Mouse (Mus musculus) Muller cell, postnatal 12 days (primary cell): ENCODE measurements around the gene Dhx9.
"Not testable (repeated sequence)": the region's sequence is repeated elsewhere in the genome, so short reads cannot be mapped to it uniquely, and the experiment has no call there.

ENCODE experiments used
- DNase-seq: peaks from one replicate; pipeline ENCODE4 v3.0.0-alpha.2; 2015; ENCODE audit errors: inconsistent ontology term

Gene Dhx9

DNA sequence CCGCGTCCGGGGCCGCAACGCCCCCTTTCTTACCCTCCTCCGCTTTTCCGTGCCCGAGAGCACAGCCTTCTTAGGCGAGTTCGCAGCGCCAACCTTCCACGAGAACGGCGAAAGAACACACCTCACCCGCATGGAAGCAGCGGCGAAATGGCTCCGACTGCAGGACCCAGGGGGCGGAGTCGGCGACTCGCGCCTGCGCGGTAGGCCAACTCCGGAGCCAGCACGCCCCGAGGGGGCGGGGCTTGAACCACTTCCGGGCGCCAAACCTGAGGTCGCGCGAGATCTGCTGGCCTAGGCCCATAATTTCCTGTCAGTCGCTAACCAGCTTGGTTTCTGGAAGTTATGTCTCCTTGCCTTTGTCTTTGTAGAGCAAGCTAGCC is at the start of gene Dhx9:
Dhx9 (minus strand) TSS at position 161 of the 380 bp plus-strand sequence.
- DNase-seq, result peak; percentile 98

DNA sequence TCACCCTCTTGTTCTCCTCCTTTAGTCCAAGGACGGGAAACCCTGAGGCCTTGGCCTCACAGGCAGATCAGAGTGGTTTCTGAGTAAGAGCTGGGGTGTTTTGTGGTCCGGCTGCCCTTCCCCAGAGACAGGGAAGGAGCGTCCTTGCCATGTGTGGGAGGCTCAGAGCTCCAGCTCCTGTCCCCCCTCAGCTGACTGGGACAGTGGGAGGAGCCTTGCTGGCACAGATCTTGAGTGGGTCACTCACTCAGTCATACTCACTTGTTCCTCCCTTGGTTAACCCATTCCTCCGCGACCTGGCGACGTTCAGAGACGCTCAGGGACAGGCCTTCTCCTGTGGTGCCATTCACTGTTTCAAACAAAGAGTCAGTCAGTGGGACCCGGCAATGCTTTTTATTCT is 48.2 kb upstream of the Dhx9 start:
- peak; percentile 66 for DNase-seq

DNA sequence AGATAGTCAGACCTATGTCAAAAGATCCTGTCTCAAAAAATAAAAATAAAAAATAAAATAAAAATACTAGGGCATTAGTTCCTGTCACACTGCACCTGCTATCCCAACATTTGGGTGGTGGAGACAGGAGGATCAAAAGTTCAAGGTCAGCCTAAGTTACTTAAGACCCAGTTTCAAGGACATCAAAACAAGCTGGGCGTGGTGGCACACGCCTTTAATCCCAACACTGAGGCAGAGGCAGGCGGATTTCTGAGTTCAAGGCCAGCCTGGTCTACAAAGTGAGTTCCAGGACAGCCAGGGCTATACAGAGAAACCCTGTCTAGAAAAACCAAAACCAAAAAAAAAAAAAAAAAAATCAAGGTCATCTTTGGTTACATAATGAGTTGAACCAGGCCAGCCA is 45.4 kb upstream of the Dhx9 start:
- not testable (repeated sequence) for DNase-seq

DNA sequence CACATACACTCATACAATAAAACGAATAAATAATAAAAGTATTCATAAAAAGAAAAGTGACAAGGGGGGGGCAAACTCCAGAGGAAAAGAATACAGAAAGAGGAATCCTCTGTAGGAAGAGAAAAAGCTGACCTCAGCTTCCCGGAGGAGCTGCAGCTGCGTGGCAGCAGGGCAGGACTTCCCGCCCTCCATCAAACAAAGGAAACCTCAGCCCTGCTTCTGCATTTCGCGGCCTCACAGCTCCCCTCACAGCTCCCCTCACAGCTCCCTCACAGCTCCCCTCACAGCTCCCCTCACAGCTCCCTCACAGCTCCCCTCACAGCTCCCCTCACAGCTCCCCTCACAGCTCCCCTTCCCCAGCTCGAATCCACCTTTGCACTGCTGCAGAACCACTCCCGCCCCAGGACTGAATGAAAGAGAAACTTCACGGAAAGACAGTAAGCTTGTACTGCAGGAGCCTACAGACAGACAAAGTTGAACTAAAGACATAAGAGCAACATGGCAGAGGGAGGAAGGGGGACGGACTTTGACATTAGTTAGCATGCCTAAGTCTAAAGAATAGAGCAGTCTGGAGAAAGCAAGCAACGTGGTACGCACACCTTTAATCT is 44.9 kb upstream of the Dhx9 start:
- DNase-seq, result peak; percentile 25

DNA sequence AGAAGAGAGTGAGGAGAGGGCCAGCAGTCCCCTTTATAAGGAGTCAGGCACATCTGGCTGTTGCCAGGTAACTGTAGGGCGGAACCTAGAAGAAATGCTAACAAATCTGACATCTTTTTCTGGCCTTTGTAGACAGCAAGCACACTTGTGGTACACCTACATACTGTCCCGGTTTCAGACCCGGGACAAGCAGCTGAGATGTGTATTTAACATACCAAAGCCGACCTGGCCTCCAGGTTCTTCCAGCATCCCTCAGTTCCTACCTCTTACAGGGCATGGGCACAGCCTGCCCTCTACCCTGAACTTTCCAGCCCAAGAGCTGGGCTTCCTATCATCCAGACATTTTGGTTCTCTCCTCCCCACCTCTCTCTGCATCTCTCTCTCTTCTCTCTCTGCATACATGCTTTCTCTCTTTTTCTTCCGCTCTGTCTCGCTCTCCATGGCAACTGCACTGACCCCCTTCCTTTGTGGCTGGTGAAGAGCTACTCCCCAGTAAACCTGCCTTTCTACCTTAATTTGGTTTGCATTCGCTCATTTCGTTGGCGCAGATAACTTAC is 44.3 kb upstream of the Dhx9 start:
- no peak for DNase-seq

DNA sequence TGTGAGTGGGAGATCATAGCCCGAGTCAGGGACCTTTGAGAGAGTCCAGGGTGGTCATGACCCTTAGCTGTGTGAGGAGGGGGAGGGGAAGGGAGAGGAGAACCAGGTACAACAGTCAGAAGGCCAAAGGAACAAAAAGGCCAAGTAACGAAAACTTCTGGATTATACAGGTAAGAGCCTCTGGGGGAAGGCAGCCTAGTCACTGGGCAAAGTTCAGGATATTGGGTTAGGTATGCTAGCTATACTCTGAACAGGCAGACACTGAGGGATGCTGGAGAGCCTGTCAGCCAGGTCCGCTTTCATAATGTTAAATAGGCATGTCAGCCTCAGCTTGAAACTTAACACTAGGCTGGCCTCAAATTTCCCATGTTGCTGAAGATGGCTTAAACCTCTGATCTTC is 34.7 kb upstream of the Dhx9 start:
- no peak for DNase-seq

DNA sequence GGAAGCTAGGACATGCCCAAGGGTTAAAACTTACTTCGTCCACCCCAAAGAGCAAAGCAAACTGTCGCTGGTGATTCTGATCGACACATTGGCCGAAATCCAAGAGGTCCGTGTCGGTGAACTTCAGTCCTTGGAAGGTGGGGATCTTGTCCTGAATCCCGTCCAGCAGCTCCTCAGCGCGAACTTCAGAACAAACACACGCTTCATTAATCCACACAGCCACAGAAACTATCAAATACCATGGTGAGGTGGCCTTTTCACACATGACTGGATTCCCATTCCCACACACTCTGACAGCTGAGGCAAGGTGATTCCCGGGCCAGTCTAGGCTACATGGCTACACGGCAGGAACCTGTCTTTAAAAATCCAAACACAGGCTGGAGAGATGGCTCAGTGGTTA is 27.9 kb upstream of the Dhx9 start:
- peak; percentile 42 for DNase-seq

DNA sequence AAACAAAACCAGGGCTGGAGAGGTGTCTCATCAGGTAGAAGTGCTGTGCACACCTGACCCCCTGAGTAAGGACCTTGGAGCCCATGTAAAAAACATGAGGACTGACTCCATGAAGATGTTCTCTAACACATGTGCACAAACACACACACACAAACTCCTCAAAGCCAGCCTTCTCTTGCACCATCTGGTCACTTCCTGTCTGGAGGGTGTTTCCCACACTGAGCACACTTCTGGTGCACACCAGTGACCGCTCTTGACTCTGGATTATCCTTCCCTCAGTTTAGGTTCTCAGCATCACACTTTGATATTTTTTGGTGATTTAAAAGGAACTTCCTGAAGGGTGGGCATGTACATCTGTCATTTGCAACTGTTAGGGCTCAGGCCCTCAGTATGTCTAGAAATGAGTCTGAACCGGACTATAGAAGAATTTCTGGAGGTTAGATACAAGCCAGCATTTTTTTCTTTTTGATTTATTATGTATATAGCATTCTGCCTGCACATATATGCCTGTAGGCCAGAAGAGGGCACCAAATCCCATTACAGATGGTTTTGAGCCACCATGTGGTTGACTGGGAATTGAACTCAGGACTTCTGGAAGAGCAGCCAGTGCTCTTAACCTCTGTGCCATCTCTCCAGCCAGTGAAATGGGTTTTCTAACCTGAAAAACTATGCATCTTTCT is 23.0 kb upstream of the Dhx9 start:
- DNase-seq, result no peak

DNA sequence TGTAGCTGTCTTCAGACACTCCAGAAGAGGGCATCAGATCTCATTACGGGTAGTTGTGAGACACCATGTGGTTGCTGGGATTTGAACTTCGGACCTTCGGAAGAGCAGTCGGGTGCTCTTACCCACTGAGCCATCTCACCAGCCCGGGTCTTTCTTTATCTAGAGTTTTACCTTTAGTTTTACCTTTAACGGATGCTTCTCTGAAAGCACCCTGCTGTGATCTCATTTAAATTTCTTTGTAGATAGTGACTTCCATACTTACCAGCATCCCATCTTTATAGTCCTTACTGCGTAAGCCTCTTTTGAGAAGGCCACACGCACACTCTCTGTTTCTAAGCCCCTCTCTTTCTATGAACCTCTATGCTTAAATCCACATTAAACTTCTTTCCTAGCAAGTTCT is 22.1 kb upstream of the Dhx9 start:
- DNase-seq, result not testable (repeated sequence)

DNA sequence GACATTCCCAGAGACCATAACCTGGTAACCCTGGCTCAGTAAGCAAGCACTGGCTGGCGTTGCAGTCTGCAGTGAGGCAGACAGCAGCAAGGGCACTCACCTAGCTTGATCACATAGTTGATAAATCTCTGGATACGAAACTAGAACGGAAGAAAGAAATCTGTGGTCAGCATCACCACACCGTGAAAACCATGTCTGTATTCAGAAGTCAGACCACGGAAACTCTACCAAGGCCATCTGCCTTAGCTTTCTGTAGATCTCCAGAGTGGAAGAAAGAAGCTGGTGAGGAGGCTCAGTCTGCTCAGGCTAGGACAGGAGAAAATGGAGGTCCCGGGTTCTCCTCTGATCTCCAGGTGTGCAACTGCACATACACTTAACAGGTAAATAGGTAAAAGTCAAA is 21.6 kb upstream of the Dhx9 start:
- no peak for DNase-seq

DNA sequence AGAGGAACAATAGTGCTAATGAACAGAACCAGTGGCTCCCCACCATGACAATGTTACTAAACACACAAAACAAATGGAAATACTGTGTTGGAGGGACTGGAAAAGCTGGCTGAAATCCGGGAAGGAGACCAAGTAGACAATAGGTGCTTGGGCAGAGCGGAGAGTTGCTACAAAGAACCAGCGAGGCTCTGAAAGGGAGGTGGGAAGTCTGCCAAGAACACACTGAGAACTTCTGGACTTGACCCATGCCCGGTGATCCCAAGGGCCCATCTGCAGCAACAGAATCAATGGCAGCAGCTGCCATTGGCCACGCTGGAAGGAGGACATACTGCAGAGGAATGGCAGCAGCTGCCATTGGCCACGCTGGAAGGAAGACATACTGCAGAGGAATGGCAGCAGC is 18.8 kb upstream of the Dhx9 start:
- peak; percentile 50 for DNase-seq

DNA sequence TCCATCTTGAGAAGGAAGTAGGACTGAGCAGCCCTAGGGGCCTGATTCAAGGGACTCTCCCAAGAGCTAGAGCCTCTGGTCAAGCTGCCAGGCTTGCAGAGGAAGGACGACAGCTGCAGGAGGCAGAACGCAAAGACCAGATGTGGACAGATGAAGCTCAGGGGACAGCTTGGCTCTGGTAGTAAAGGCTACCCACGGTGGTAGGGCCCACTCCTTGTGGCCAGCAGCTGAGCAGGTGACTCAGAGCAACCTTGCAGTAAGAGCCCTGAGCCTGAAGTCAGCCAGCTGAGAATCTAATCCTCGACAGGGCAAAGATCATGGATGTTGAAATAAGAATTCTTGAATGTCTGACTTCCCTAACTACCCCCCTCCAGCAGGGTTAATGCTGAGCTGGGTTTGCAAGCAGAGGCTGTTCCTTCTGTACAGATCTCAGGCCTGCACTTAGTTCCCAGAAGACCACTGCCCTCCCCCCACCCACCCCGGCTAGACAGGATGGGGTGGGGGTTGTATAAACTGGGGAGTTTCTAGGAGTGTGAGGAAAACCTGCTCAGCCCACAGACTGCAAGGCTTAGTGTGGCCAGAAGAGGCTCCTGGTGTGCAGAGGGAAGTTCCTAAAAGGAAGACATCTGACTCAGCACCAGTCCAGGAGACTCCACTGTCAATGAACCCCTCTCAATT is 14.3 kb upstream of the Dhx9 start:
- no peak for DNase-seq

DNA sequence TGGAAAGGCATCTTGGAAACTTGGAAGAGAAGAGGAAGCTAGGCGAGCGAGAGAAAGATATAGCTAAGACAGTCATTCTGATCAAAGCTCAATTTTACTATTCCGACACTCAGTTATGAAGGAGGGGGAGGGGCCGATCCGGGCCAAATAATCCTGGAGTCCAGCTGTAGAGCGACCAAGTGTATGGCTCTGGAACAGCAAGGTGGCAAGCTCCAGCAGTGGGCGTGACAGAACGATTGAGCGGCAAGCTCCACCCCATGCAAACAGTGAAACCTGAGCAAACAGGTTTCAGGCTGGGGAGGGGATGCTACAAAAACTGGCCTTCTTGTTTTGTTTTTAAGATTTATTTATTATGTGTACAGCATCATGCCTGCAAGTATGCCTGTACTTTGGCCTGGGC is 12.6 kb upstream of the Dhx9 start:
- DNase-seq, result no peak

DNA sequence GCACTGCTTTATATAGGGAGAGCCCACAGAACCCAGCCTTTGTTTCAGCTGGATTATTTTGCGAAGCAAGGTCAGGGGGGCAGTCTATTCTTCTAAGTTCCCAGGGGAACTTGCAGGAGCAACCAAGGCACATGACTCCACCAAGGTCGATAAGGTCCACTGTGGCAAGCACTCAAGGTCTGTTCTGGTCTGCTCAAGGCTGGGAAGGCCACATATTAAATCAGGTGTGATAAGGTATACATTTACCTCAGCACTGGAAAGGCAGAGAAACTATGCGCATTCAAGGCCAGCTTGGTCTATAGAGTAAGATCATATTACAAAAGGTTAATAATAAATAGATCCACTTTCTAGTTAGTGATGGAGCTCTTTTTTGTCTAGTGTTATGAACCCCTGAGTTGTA is 8.6 kb upstream of the Dhx9 start:
- DNase-seq, result no peak

DNA sequence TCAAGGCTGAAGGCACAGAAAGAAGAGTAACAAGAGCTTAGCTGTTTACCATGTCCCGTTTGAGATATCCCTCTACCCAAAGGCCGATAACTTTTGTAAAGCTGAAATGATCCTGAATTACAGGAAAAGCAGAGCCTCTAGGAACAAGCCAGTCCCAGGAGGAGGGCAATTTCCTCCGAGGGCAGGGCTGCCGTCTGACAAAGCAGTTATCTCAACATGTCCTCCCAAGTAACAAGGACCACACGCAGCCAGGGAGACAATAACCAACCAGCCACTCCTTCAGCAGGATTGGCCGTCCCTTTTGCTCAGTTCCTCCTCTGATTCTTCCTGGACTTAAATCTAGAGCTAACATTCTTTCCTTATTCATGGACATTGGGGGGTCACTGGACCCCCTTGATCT is 6.5 kb upstream of the Dhx9 start:
- no peak for DNase-seq

DNA sequence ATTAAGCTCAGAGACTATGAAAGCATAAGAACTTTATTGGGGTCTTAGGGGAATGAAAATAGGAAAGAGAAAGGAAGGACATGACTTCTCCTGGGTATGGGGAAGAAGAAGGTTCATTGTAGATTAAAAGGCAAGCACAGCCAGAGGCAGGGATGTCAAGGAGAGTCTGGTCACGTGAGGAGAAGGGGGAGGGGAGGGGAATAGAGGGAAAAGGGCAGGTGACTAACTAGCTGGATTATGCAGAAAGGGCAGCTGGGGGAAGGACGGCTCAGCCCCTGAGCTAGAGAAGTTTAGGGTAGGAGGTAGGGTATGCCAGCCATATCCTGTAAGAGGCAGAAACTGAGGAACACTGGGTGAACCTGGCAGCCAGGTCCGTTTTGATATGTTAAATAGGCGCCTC is 5.9 kb upstream of the Dhx9 start:
- DNase-seq, result no peak

DNA sequence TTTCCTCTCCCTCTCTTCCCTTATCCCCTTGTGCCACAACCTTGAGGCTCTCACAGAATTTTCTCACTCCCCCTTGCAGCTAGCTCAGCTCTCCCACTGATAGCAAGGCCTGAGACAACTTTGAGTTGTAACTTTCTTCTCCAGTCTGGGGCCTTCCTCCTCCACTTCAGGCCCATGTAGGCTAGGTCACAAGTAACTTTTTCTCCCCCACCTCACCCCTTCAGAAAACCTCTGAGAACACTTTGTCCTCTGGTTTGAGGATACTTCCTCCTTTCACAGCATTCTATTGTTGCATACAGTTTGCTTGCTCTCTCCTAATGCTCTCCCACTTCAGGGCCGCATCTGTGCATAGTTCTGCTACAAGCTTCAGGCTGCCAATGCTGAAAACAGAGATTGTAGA is 4.4 kb upstream of the Dhx9 start:
- no peak for DNase-seq

DNA sequence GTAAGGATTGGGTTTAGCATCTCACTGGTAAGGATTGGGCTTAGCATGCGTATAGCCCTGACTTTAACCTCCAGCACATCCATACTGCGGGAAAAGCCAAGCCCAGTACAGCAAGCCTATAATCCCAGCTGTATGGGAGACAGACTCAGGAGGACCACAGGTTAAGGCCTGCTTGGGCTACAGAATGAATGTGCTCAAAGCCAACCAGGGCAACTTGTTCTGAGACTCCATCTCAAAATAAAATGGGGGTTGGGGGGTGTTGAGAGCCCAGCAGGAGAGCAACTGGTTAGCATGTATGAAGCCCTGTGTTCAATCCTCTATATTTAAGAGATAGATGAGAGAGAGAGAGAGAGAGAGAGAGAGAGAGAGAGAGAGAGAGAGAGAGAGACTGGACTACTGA is 3.9 kb upstream of the Dhx9 start:
- no peak for DNase-seq

DNA sequence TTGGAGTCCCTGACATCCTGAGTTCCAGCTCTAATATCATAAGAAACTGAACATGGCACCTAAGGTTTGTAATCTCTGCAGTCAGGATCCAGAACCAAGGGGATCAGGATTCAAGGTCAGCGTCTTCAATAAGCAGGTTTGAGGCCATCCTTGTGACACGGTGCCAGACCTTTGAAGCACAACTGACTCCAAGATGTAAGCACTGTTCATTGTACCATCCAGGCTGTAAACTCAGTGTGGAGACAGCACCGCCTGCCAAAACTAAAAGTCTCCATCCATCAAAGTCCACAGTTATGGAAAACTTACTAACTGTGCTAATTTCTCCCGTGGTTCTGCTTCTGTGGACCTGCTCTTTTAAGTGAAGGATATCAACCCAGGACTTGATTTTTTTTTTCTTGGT is 2.5 kb upstream of the Dhx9 start:
- DNase-seq, result no peak

DNA sequence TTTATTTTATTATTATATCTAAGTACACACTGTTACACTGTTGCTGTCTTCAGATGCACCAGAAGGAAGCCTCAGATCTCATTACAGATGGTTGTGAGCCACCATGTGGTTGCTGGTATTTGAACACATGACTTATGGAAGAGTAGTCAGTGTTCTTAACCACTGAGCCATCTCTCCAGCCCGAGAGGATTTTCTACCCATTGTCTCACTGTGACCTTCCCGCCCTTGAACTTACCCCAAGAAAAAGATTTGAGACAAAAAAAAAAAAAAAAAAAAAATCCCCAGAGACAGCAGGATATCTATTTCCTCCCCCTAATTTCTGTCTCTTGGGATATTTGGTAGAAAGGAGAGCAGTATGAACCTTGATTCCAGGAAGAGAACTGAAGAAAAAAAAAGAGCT is 2.1 kb upstream of the Dhx9 start:
- no peak for DNase-seq

DNA sequence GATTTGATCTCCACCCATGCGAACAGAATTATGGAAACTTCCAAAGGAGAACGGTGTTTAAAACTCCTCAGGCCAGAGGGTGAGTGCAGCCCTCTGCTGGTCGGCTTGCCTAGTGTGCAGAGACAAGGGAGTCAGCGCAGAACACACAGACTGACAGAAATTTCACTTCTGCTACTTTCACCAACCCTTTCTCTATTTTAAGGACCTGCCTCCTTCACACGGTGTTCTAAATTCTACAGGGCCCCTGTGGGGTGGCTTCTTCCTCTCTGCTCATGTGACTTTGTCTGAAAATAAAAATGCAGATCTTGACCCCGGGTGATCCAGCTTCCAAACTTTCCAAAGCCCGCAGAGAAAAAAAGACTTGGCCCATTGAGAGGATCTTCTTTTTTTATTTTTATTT is 1.7 kb upstream of the Dhx9 start:
- no peak for DNase-seq

DNA sequence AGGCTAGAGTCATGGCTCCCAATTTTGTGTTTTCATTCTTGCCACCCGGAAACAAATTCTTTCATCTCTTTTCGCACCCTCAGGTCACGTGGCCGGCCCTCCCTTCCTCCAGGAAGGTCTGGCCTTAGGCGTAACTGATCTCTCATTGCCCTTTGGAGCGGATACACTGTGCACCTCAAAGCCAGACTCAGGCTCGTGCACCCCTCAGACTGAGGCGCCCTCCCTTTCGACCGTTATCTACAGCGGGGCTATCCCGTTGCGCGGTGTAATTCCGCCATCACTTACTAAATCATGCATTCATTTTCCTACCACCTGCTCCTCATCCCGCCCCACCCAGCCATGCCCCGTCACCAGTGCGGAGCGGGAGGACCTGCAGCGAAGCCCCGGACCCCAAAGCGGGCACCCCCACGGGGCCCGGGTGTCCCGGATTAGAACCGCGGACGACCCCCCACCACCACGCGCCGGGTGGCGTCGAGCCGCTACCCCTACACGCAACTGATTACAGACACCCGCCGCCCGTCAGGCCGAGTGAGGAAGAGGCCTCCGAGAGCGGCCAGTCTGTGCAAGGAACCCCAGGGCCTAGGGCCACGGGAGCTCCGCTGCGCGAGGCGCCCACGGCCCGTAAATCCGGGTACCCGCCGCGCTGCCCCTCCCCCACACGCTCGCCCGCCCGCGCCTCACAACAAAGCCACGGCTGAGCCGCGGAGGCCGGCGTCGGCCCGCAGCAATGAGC is 527 bp downstream of the Dhx9 start:
- peak; percentile 64 for DNase-seq
